Mouse (Mus musculus): ENCODE results near the gene C2cd4a. TPM values are rescaled to one million over a fixed set of nuclear protein-coding genes. Genes with fewer than 3 reads are reported as not detected.
A peak's percentile ranks its signal among the peaks of the same experiment; 100 is the strongest.

The C2cd4a gene
- polyA plus RNA-seq, 1 experiment from 2014 or later = 0.09 TPM

DNA sequence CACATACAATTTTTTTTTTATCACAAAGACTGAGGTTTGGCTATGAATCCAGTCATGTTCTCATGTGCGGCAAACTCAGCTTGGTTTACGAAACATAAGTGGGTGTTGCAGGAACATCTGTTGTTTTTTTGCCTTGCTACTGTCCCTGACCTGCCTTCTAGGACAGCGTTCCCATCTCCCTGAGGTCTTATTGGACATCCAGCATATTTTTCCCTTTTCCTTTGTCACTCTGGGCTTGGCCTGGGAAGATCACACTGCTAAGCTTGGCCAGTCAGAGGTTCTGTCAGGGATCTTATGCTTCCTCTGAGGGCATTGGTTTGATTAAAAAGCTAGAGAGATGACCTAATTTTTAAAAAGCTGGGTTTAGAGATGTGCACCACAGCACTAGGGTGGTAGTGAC lies 21.0 kb downstream of the C2cd4a start:
- Histone ChIP-seq H3K9ac (no peak overlapping the region), H3K4me2 (no peak overlapping the region), H3K9me3 (replicated peaks) (no peaks in the 10 kb centered on the region), H3K4me1 (replicated peaks) (peaks cover 29% of the 10 kb centered on the region), H3K27ac (no peak overlapping the region), H3K36me3 (no peaks in the 10 kb centered on the region), H3K27me3 (no peaks in the 10 kb centered on the region), H3K4me3 (no peak overlapping the region)
- 86% methylated on average over 3 of the region's 3 CpGs for WGBS
- ATAC-seq (replicated peaks; ENCODE audit: insufficient number of reproducible peaks, insufficient read depth, low FRiP score, low read depth) = no peak

- ATAC-seq (replicated peaks; ENCODE audit: insufficient number of reproducible peaks, insufficient read depth, low FRiP score, low read depth) = no peak
- Histone ChIP-seq H3K27ac (no peak overlapping the region), H3K27me3 (no peaks in the 10 kb centered on the region), H3K4me3 (no peak overlapping the region), H3K4me2 (no peak overlapping the region), H3K9me3 (replicated peaks) (no peaks in the 10 kb centered on the region), H3K36me3 (no peaks in the 10 kb centered on the region), H3K9ac (no peak overlapping the region), H3K4me1 (replicated peaks) (peaks cover 29% of the 10 kb centered on the region)
- WGBS = 65% methylated on average over 6 of the region's 6 CpGs
Measured at GRCm38 (mm10) chr9:67810527-67810926, 21.6 kb downstream of the C2cd4a start.

DNA sequence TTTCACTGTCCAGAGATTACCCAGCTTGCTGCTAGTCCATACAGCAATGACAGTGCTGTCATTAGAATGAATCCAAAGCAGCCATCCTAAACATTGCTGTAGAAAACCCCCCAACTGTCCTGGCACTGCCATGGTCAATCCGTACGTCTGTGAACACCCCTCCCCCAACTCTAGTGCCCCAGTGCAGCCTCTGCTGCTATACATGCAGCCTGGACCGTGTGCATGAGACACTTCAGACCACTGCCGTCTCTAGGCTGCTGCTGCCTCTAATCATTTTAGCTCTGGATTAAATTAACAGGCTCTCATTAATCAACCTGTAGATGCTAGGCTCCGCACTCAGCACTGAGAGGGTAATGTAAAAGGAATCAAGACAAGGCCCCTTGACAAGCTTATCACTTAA lies 25.1 kb downstream of the C2cd4a start:
- 0 out of 2 replicates have a peak, but pooled peaks cover 5% of the 10 kb centered on the region for H3K27me3 ChIP-seq
- H3K9ac ChIP-seq = no peak overlapping the region
- no peaks in the 10 kb centered on the region for H3K36me3 ChIP-seq
- H3K9me3 ChIP-seq (replicated peaks) = no peaks in the 10 kb centered on the region
- 23% methylated on average over 5 of the region's 5 CpGs for WGBS
- ATAC-seq (replicated peaks; ENCODE audit: insufficient number of reproducible peaks, insufficient read depth, low FRiP score, low read depth) = peak; percentile 50; the same call in 1 of the 2 replicates
- H3K4me2 ChIP-seq = peak overlapping the region; percentile 17
- H3K4me3 ChIP-seq = no peak overlapping the region
- H3K4me1 ChIP-seq (replicated peaks) = peaks cover 14% of the 10 kb centered on the region
- H3K27ac ChIP-seq = peak overlapping the region; percentile 32

- 37% methylated on average over 6 of the region's 6 CpGs for WGBS
Measured at GRCm38 (mm10) chr9:67802241-67802640, 29.9 kb downstream of the C2cd4a start.

GRCm38 (mm10) chr9:67799078-67799819 lies 32.9 kb downstream of the C2cd4a start:
- H3K27me3 ChIP-seq = 0 out of 2 replicates have a peak, but pooled peaks cover 4% of the 10 kb centered on the region
- peak overlapping the region; percentile 31 for H3K27ac ChIP-seq
- WGBS = 37% methylated on average over 14 of the region's 14 CpGs
- H3K4me1 ChIP-seq (replicated peaks) = peaks cover 23% of the 10 kb centered on the region
- no peaks in the 10 kb centered on the region for H3K9me3 ChIP-seq (replicated peaks)
- H3K36me3 ChIP-seq = no peaks in the 10 kb centered on the region
- no peak overlapping the region for H3K9ac ChIP-seq
- no peak; the same call in 1 of the 2 replicates for ATAC-seq (replicated peaks; ENCODE audit: insufficient number of reproducible peaks, insufficient read depth, low FRiP score, low read depth)
- no peak overlapping the region for H3K4me3 ChIP-seq
- H3K4me2 ChIP-seq = 0 out of 2 replicates have a peak overlapping the region, but pooled peaks have one; percentile 5

More at GRCm38 (mm10) chr9:67802241-67802640, 29.9 kb downstream of the C2cd4a start:
- H3K36me3 ChIP-seq = no peaks in the 10 kb centered on the region
- H3K4me3 ChIP-seq = no peak overlapping the region
- H3K27me3 ChIP-seq = 0 out of 2 replicates have a peak, but pooled peaks cover 5% of the 10 kb centered on the region
- no peak for ATAC-seq (replicated peaks; ENCODE audit: insufficient number of reproducible peaks, insufficient read depth, low FRiP score, low read depth)
- no peak overlapping the region for H3K27ac ChIP-seq
- peaks cover 20% of the 10 kb centered on the region for H3K4me1 ChIP-seq (replicated peaks)
- H3K9ac ChIP-seq = no peak overlapping the region
- H3K9me3 ChIP-seq (replicated peaks) = no peaks in the 10 kb centered on the region
- H3K4me2 ChIP-seq = no peak overlapping the region

- no peak for ATAC-seq (replicated peaks; ENCODE audit: insufficient number of reproducible peaks, insufficient read depth, low FRiP score, low read depth)
- no peak overlapping the region for H3K27ac ChIP-seq
- no peak overlapping the region for H3K4me3 ChIP-seq
- H3K4me1 ChIP-seq (replicated peaks) = peaks cover 23% of the 10 kb centered on the region
- H3K4me2 ChIP-seq = no peak overlapping the region
- H3K9me3 ChIP-seq (replicated peaks) = no peaks in the 10 kb centered on the region
- H3K36me3 ChIP-seq = no peaks in the 10 kb centered on the region
- 67% methylated on average over 14 of the region's 14 CpGs for WGBS
- no peak overlapping the region for H3K9ac ChIP-seq
- 0 out of 2 replicates have a peak, but pooled peaks cover 2% of the 10 kb centered on the region for H3K27me3 ChIP-seq
Measured at GRCm38 (mm10) chr9:67795205-67795675, 36.9 kb downstream of the C2cd4a start.

- no peak for ATAC-seq (replicated peaks; ENCODE audit: insufficient number of reproducible peaks, insufficient read depth, low FRiP score, low read depth)
- no peaks in the 10 kb centered on the region for H3K36me3 ChIP-seq
- whole genome bisulfite sequencing = 87% methylated on average over 4 of the region's 4 CpGs
Measured at GRCm38 (mm10) chr9:67794668-67795067, 37.5 kb downstream of the C2cd4a start.

GRCm38 (mm10) chr9:67794216-67794615 lies 37.9 kb downstream of the C2cd4a start:
- no peaks in the 10 kb centered on the region for H3K36me3 ChIP-seq
- H3K4me1 ChIP-seq (replicated peaks) = peaks cover 18% of the 10 kb centered on the region
- H3K9me3 ChIP-seq (replicated peaks) = no peaks in the 10 kb centered on the region
- no peak overlapping the region for H3K4me3 ChIP-seq
- H3K9ac ChIP-seq = no peak overlapping the region
- 75% methylated on average over 1 of the region's 1 CpGs for WGBS
- H3K4me2 ChIP-seq = no peak overlapping the region
- no peak for ATAC-seq (replicated peaks; ENCODE audit: insufficient number of reproducible peaks, insufficient read depth, low FRiP score, low read depth)
- 0 out of 2 replicates have a peak, but pooled peaks cover 2% of the 10 kb centered on the region for H3K27me3 ChIP-seq
- H3K27ac ChIP-seq = no peak overlapping the region

More at GRCm38 (mm10) chr9:67794668-67795067, 37.5 kb downstream of the C2cd4a start:
- Histone ChIP-seq H3K27me3 (0 out of 2 replicates have a peak, but pooled peaks cover 2% of the 10 kb centered on the region), H3K27ac (no peak overlapping the region), H3K4me2 (no peak overlapping the region), H3K9me3 (replicated peaks) (no peaks in the 10 kb centered on the region), H3K4me1 (replicated peaks) (peaks cover 23% of the 10 kb centered on the region), H3K4me3 (no peak overlapping the region), H3K9ac (no peak overlapping the region)

DNA sequence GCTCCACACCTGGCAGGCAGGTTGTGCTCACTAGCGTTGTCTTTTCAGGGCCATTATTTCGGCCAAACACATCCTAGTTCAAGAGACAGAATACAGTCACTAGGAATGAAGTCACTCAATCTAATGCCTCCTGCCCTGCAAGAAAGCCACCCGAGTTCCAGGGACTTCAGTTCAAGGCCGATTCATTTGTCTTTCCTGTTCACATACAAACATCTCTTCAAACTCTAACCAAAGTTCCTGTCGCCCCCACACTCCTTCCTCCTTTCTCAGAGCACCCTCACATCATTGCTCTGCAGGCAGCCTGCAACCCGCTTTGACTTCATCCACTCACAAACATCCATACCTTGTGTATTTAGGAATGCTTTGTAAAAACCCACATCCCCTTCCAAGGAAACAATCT lies 38.6 kb downstream of the C2cd4a start:
- no peak overlapping the region for H3K27ac ChIP-seq
- H3K4me2 ChIP-seq = no peak overlapping the region
- 0 out of 2 replicates have a peak, but pooled peaks cover 2% of the 10 kb centered on the region for H3K27me3 ChIP-seq
- no peaks in the 10 kb centered on the region for H3K36me3 ChIP-seq
- H3K9me3 ChIP-seq (replicated peaks) = no peaks in the 10 kb centered on the region
- H3K4me1 ChIP-seq (replicated peaks) = peaks cover 11% of the 10 kb centered on the region
- 72% methylated on average over 6 of the region's 6 CpGs for WGBS
- ATAC-seq (replicated peaks; ENCODE audit: insufficient number of reproducible peaks, insufficient read depth, low FRiP score, low read depth) = no peak
- no peak overlapping the region for H3K9ac ChIP-seq
- no peak overlapping the region for H3K4me3 ChIP-seq

GRCm38 (mm10) chr9:67792405-67792804 lies 39.7 kb downstream of the C2cd4a start:
- no peak overlapping the region for H3K4me3 ChIP-seq
- H3K27me3 ChIP-seq = 0 out of 2 replicates have a peak, but pooled peaks cover 2% of the 10 kb centered on the region
- no peaks in the 10 kb centered on the region for H3K36me3 ChIP-seq
- H3K4me2 ChIP-seq = no peak overlapping the region
- 82% methylated on average over 5 of the region's 5 CpGs for WGBS
- no peak overlapping the region for H3K27ac ChIP-seq
- no peak overlapping the region for H3K9ac ChIP-seq
- peaks cover 11% of the 10 kb centered on the region for H3K4me1 ChIP-seq (replicated peaks)
- no peaks in the 10 kb centered on the region for H3K9me3 ChIP-seq (replicated peaks)
- no peak for ATAC-seq (replicated peaks; ENCODE audit: insufficient number of reproducible peaks, insufficient read depth, low FRiP score, low read depth)

DNA sequence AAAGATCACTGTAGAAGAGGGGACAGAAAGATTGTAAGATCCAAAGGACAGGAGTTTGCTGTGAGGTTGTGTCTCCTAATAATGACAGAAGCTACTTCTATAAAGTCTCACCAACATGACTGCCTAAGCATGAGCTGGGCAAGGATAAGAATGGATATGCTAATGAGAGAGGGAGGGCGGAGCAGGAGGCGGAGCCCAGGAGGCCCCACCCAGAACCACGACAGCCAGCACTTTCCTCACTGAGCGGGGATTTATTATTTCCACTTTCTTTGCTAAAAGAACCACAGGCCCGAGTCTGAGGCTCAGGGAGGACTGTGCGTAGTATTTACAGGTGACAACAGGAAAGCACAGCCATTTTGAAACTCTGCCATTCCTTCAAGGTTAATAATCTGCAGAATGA lies 44.5 kb downstream of the C2cd4a start:
- 69% methylated on average over 6 of the region's 6 CpGs for WGBS
- H3K27ac ChIP-seq = no peak overlapping the region
- no peak overlapping the region for H3K4me2 ChIP-seq
- no peak overlapping the region for H3K9ac ChIP-seq
- no peaks in the 10 kb centered on the region for H3K4me1 ChIP-seq (replicated peaks)
- no peaks in the 10 kb centered on the region for H3K36me3 ChIP-seq
- no peak for ATAC-seq (replicated peaks; ENCODE audit: insufficient number of reproducible peaks, insufficient read depth, low FRiP score, low read depth)
- H3K4me3 ChIP-seq = no peak overlapping the region
- no peaks in the 10 kb centered on the region for H3K27me3 ChIP-seq
- H3K9me3 ChIP-seq (replicated peaks) = no peaks in the 10 kb centered on the region
